ENCODE assay signal across 11 mouse cellular contexts in the genomic region with DNA sequence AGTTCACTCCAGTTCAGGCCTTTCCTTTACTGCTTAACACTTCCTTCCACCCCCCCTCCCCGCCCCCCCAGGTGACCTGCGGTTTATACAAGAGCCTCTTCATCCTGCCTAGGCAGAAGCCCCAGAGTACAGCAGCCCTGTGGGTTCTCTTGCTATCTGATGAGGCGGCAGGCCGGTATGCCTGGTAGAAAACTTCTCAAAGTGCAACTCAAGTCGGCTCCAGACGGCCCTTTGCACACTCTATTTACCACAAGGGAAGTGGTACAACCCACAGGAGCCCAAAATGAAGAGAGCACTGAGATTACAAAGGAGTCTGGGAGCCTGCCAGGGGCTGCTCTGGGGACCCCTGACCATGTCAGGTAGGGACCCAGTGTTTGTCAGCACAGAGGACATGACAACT. TPM values are rescaled to one million over a fixed set of nuclear protein-coding genes. Genes with fewer than 3 reads are reported as not detected.
DNase-seq lines count a peak whose midpoint lies in the region; ATAC-seq lines count a peak whose summit lies in the region.
"Had no signal": no experiment of that assay in that cellular context is flagged by ENCODE, and none has a peak within 500 bp of the region (broad histone marks: within the 10 kb centered on the region; RNA-seq: fewer than 3 reads in every experiment).

No protein-coding gene starts in this region.

- WGBS in heart, embryonic 16.5 days, result 52% methylated on average over 6 of the region's 6 CpGs
- WGBS in forebrain, embryonic 15.5 days, result 81% methylated on average over 6 of the region's 6 CpGs

- no peaks in the 10 kb centered on the region for H3K9me3 ChIP-seq in heart, embryonic 16.5 days (replicated peaks; ENCODE audit: control insufficient read depth, low read length)
- no peaks in the 10 kb centered on the region for H3K9me3 ChIP-seq in forebrain, embryonic 15.5 days
- H3K9me3 ChIP-seq: lung, embryonic 15.5 days had no signal

- H3K27me3 ChIP-seq in heart, embryonic 16.5 days (ENCODE audit: control insufficient read depth, insufficient read depth, low read length), result no peaks in the 10 kb centered on the region
- H3K27me3 ChIP-seq in forebrain, embryonic 15.5 days, result no peaks in the 10 kb centered on the region
- H3K27me3 ChIP-seq: lung, embryonic 15.5 days had no signal

- H3K4me2 ChIP-seq in heart, embryonic 16.5 days (ENCODE audit: low read depth, low read length), result no peak overlapping the region
- H3K4me2 ChIP-seq in forebrain, embryonic 15.5 days (replicated peaks), result no peak overlapping the region
- H3K4me2 ChIP-seq: lung, embryonic 15.5 days had no signal

- no peak overlapping the region for H3K27ac ChIP-seq in heart, embryonic 16.5 days (ENCODE audit: low read length)
- 0 out of 2 replicates have a peak overlapping the region, but pooled peaks have one; percentile 39 for H3K27ac ChIP-seq in forebrain, embryonic 15.5 days (replicated peaks)

- no peak overlapping the region for H3K4me3 ChIP-seq in heart, embryonic 16.5 days (ENCODE audit: low read length)
- H3K4me3 ChIP-seq in forebrain, embryonic 15.5 days, result no peak overlapping the region
- H3K4me3 ChIP-seq: lung, embryonic 15.5 days had no signal

- intact Hi-C loops in left cerebral cortex, postnatal 14 days (cut with DNase I), result no loop called here

- ATAC-seq in heart, embryonic 16.5 days (replicated peaks; ENCODE audit: extremely low read depth, insufficient read depth, low FRiP score), result peak; percentile 38; the same call in 1 of the 2 replicates
- no peak for ATAC-seq in forebrain, embryonic 15.5 days (replicated peaks)
- ATAC-seq in neutrophil, adult 5-6 weeks (ENCODE audit: extremely low read depth, insufficient number of reproducible peaks, low FRiP score, poor library complexity, severe bottlenecking), result peak; percentile 24; the same call in 1 of the 2 replicates
- ATAC-seq: intestine, embryonic 16.5 days had no signal

- H3K36me3 ChIP-seq in heart, embryonic 16.5 days (ENCODE audit: control insufficient read depth, insufficient read depth), result no peaks in the 10 kb centered on the region
- no peaks in the 10 kb centered on the region for H3K36me3 ChIP-seq in forebrain, embryonic 15.5 days

- H3K9ac ChIP-seq in heart, embryonic 16.5 days (ENCODE audit: low read length), result no peak overlapping the region
- no peak overlapping the region for H3K9ac ChIP-seq in forebrain, embryonic 15.5 days (replicated peaks)
- H3K9ac ChIP-seq: lung, embryonic 15.5 days had no signal

- DNase-seq in heart, adult 9 months (ENCODE audit: low spot score in 2 of 2), result no peak
- peak; percentile 84 for DNase-seq in CD4-positive, CD25-positive, alpha-beta regulatory T cell, adult 2 months (ENCODE audit: low read depth, low spot score)
- no peak for DNase-seq in frontal cortex, postnatal 14 days (ENCODE audit: low spot score in 2 of 2)
- DNase-seq in left cerebral cortex, postnatal 14 days (ENCODE audit: low spot score in 2 of 2), result no peak
- DNase-seq in embryo, embryonic 9.5 days (ENCODE audit: extremely low spot score), result no peak

- peaks cover 38% of the 10 kb centered on the region for H3K4me1 ChIP-seq in heart, embryonic 16.5 days (ENCODE audit: control insufficient read depth, insufficient read depth, low read length)
- H3K4me1 ChIP-seq in forebrain, embryonic 15.5 days, result peaks cover 90% of the 10 kb centered on the region

RNA-seq across cellular contexts. Expression of a gene that starts 54.5 kb away (rescaled TPM):
- polyA plus RNA-seq in heart, embryonic 16.5 days (2015; fragmentation: Nextera tagmentation; extraction: Ambion mirVana), result 9.8 and 10.6 TPM in 2 replicates
- polyA plus RNA-seq in forebrain, embryonic 15.5 days (2015; fragmentation: Nextera tagmentation; extraction: Ambion mirVana), result 9.9 and 10.6 TPM in 2 replicates
- total RNA-seq in neutrophil, adult 5-6 weeks (2017), result 0.61 and 0.93 TPM in 2 replicates
- total RNA-seq in left cerebral cortex, postnatal 14 days (2021), result 10 to 100 TPM; 58.0 to 60.3 TPM
- total RNA-seq: MEL had no signal

Comparison
In these comparisons a context has a peak if more than half of its experiments do, and no peak if none do; other contexts are left out.
1. RNA of a gene that starts 54.5 kb away (total RNA-seq): 58.0 to 60.3 TPM in left cerebral cortex, postnatal 14 days; 0.61 to 0.93 TPM in neutrophil, adult 5-6 weeks; every median in the first group is over 10 times any median in the second.